Mouse (Mus musculus) spleen, adult 2 months (tissue): ENCODE measurements at regions not wholly inside any gene's neighbourhood (a gene's known extent, or its start where the extent isn't known, plus 50 kb on each side); places are given as distances from the start of the nearest gene placed in this dataset.

Experiments used
- CTCF ChIP-seq: fragments of 200-500 bp; IDR thresholded peaks from 2 replicates; pipeline ENCODE4 v1.5.1; 2011; ENCODE audit warnings: mild to moderate bottlenecking, inconsistent platforms; ENCODE audit not compliant: insufficient read depth, insufficient read length, insufficient replicate concordance; ENCODE audit errors: extremely low read depth
- POLR2A ChIP-seq: fragments of 200-500 bp; IDR thresholded peaks from 2 replicates; pipeline ENCODE4 v1.6.1; 2011; ENCODE audit warnings: low read depth, low read length, inconsistent platforms

- TF ChIP-seq CTCF (no peak), POLR2A (no peak)
These were observed 113.6 kb downstream of the Zfp36l2 start for GRCm38 (mm10) chr17:84074000-84074782.
